Mouse (Mus musculus) Muller cell, postnatal 12 days (primary cell): ENCODE data around the gene Wdr95.

ENCODE experiments used
- DNase-seq: peaks from one replicate; pipeline ENCODE4 v3.0.0-alpha.2; 2015; ENCODE audit errors: inconsistent ontology term

The Wdr95 gene

DNA sequence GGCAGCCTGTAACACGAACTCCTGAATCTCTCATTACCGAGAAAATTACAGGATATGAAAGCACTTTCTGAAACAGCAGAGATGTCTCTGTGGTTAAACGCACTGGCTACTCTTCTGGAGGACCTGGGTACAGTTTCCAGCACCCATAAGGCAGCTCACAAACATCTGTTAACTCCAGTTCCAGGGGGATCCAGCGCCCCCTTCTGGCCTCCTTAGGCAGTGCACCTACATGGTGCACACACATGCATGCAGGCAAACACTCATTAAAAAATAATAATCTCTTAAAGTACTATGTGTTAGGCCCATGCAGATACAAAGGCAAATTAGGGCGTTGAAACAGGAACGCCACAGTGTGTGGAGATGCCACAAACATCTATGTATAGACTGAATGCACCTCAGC is 132.9 kb downstream of the Wdr95 start:
- DNase-seq = no peak
